Mouse (Mus musculus): ENCODE measurements at regions not wholly inside any gene's neighbourhood (a gene's known extent, or its start where the extent isn't known, plus 50 kb on each side); places are given as distances from the start of the nearest gene placed in this dataset.
"Not testable (repeated sequence)": the region's sequence is repeated elsewhere in the genome, so short reads cannot be mapped to it uniquely, and the experiment has no call there.

DNA sequence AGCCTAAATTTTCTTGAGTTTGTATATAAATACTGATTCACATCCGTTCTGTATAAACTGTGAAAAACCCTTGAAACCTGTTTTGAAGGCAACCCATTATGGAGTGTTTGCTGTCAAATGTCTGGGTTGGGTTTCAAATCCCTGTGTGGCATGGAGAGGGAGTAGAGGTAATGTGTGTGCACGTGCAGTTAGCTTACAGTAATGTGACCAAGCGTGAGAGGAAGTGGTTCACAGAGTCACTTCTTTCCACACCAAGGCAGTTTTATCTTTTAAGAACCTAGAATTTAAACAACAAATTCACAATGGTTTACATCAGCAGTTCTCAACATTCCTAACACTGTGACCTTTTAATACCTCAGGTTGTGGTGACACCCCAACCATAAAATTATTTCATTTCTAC is 464.1 kb upstream of the Acvr2a start:
- no peak for DNase-seq (ENCODE audit: low spot score)
- H3K4me1 ChIP-seq (replicated peaks; ENCODE audit: control insufficient read depth, insufficient read depth, low read length), result peaks cover 6% of the 10 kb centered on the region; the same call in 1 of the 2 replicates
- no peak for ATAC-seq (replicated peaks; ENCODE audit: low FRiP score, low TSS enrichment, low read depth)
- H3K27ac ChIP-seq (ENCODE audit: low read depth), result no peak overlapping the region
- no peak overlapping the region for H3K4me3 ChIP-seq (ENCODE audit: low read depth, low read length)
- no peaks in the 10 kb centered on the region for H3K27me3 ChIP-seq (replicated peaks; ENCODE audit: control insufficient read depth, insufficient read depth, low read length)
- 62% methylated on average over 3 of the region's 3 CpGs for WGBS
- no peak overlapping the region for H3K4me2 ChIP-seq (ENCODE audit: low read length)
- H3K36me3 ChIP-seq (ENCODE audit: control insufficient read depth, insufficient read depth, low read length), result no peaks in the 10 kb centered on the region
- 0 out of 2 replicates have a peak, but pooled peaks cover 3% of the 10 kb centered on the region for H3K9me3 ChIP-seq (ENCODE audit: control insufficient read depth, low read length)
- H3K9ac ChIP-seq (ENCODE audit: low read length), result no peak overlapping the region

DNA sequence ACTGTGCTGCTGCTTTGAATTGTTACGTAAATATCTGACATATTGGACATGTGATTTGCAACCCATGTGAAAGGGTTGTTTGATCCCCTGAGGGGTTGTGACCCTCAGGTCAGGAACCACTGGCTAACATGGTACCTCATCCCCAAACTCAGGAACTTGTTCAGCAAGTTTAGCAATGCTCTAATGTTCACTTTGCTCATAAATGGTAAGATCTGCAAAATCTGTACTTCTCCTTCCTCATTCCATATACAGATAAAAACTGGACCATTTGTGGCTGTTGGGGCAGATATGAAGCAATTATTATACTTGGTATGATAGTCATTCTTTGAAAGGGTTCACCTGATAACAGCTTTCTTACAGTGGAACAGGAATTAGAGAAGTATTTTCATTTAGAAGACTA is 463.7 kb upstream of the Acvr2a start:
- DNase-seq (ENCODE audit: low spot score), result no peak

GRCm38 (mm10) chr2:48371572-48371971 is 442.3 kb upstream of the Acvr2a start:
- H3K4me3 ChIP-seq (ENCODE audit: low read depth, low read length); ATAC-seq (replicated peaks; ENCODE audit: low FRiP score, low TSS enrichment, low read depth); H3K27me3 ChIP-seq (replicated peaks; ENCODE audit: control insufficient read depth, insufficient read depth, low read length); H3K36me3 ChIP-seq (ENCODE audit: control insufficient read depth, insufficient read depth, low read length); H3K27ac ChIP-seq (ENCODE audit: low read depth); H3K4me1 ChIP-seq (replicated peaks; ENCODE audit: control insufficient read depth, insufficient read depth, low read length); DNase-seq (ENCODE audit: low spot score); H3K4me2 ChIP-seq (ENCODE audit: low read length); H3K9me3 ChIP-seq (ENCODE audit: control insufficient read depth, low read length); H3K9ac ChIP-seq (ENCODE audit: low read length): not testable (repeated sequence)
- WGBS, result 81% methylated on average over 4 of the region's 4 CpGs

More for the DNA sequence above, 463.7 kb upstream of the Acvr2a start:
- Histone ChIP-seq H3K27me3 (replicated peaks; ENCODE audit: control insufficient read depth, insufficient read depth, low read length) (no peaks in the 10 kb centered on the region), H3K4me3 (ENCODE audit: low read depth, low read length) (no peak overlapping the region), H3K4me2 (ENCODE audit: low read length) (no peak overlapping the region), H3K4me1 (replicated peaks; ENCODE audit: control insufficient read depth, insufficient read depth, low read length) (peaks cover 6% of the 10 kb centered on the region; the same call in 1 of the 2 replicates), H3K9ac (ENCODE audit: low read length) (no peak overlapping the region), H3K27ac (ENCODE audit: low read depth) (no peak overlapping the region), H3K36me3 (ENCODE audit: control insufficient read depth, insufficient read depth, low read length) (no peaks in the 10 kb centered on the region), H3K9me3 (ENCODE audit: control insufficient read depth, low read length) (0 out of 2 replicates have a peak, but pooled peaks cover 3% of the 10 kb centered on the region)
- WGBS, result 72% methylated on average over 1 of the region's 1 CpGs
- ATAC-seq (replicated peaks; ENCODE audit: low FRiP score, low TSS enrichment, low read depth), result no peak

DNA sequence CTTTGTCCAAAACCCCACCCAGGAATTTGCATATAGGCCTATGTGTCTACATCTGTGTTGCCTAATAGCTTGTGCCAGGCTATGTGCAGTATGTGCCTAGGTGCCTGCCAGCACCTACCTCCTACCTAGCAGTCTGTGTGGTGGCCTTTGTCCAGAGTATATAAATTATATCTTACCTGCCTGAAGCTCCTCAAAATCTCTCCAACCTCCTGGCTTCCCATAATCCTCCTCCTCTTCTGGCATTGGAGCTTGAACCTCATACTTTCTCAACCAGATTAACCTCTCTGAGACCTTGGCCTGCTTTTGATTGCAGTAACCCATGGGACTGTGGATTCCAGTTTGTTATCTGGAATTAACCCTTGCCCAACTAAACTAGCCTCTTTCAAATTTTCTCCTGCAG is 440.8 kb upstream of the Acvr2a start:
- H3K27ac ChIP-seq (ENCODE audit: low read depth), result no peak overlapping the region
- ATAC-seq (replicated peaks; ENCODE audit: low FRiP score, low TSS enrichment, low read depth) (no peak), DNase-seq (ENCODE audit: low spot score) (no peak)
- no peaks in the 10 kb centered on the region for H3K9me3 ChIP-seq (ENCODE audit: control insufficient read depth, low read length)
- H3K4me2 ChIP-seq (ENCODE audit: low read length), result no peak overlapping the region
- H3K4me3 ChIP-seq (ENCODE audit: low read depth, low read length), result no peak overlapping the region
- no peaks in the 10 kb centered on the region for H3K4me1 ChIP-seq (replicated peaks; ENCODE audit: control insufficient read depth, insufficient read depth, low read length)
- H3K27me3 ChIP-seq (replicated peaks; ENCODE audit: control insufficient read depth, insufficient read depth, low read length), result no peaks in the 10 kb centered on the region
- no peaks in the 10 kb centered on the region for H3K36me3 ChIP-seq (ENCODE audit: control insufficient read depth, insufficient read depth, low read length)
- no peak overlapping the region for H3K9ac ChIP-seq (ENCODE audit: low read length)

- H3K4me3 ChIP-seq (ENCODE audit: low read depth, low read length), result no peak overlapping the region
- no peaks in the 10 kb centered on the region for H3K9me3 ChIP-seq (ENCODE audit: control insufficient read depth, low read length)
- 0 out of 2 replicates have a peak, but pooled peaks cover 6% of the 10 kb centered on the region for H3K4me1 ChIP-seq (replicated peaks; ENCODE audit: control insufficient read depth, insufficient read depth, low read length)
- H3K27me3 ChIP-seq (replicated peaks; ENCODE audit: control insufficient read depth, insufficient read depth, low read length), result no peaks in the 10 kb centered on the region
- ATAC-seq (replicated peaks; ENCODE audit: low FRiP score, low TSS enrichment, low read depth) (no peak), DNase-seq (ENCODE audit: low spot score) (no peak)
- H3K4me2 ChIP-seq (ENCODE audit: low read length), result no peak overlapping the region
- H3K9ac ChIP-seq (ENCODE audit: low read length), result no peak overlapping the region
- H3K36me3 ChIP-seq (ENCODE audit: control insufficient read depth, insufficient read depth, low read length), result no peaks in the 10 kb centered on the region
- WGBS, result 64% methylated on average over 4 of the region's 4 CpGs
- H3K27ac ChIP-seq (ENCODE audit: low read depth), result no peak overlapping the region
Measured at GRCm38 (mm10) chr2:48374302-48374701, 439.6 kb upstream of the Acvr2a start.

GRCm38 (mm10) chr2:48378160-48378559 is 435.7 kb upstream of the Acvr2a start:
- no peak overlapping the region for H3K27ac ChIP-seq (ENCODE audit: low read depth)

DNA sequence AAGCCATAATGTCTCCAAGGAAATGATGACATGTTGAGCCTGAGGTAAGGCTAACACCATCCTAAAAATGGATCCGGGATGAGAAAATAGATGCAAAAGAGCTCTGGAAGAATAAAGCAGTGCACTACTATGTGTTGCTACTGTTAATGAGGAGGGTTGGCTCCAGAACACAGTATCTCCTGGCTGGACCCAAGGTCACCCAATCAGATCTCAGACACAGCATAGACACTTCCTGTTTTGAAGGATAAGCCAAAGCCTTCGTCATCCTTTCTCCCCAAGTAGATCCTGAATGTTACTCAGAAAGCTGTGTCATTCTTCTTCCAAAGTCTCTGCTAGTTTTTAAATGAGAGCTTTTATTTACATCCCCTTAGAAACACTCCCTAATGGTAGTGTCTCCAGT is 435.2 kb upstream of the Acvr2a start:
- H3K4me3 ChIP-seq (ENCODE audit: low read depth, low read length), result no peak overlapping the region
- 0 out of 2 replicates have a peak, but pooled peaks cover 9% of the 10 kb centered on the region for H3K4me1 ChIP-seq (replicated peaks; ENCODE audit: control insufficient read depth, insufficient read depth, low read length)
- ATAC-seq (replicated peaks; ENCODE audit: low FRiP score, low TSS enrichment, low read depth) (no peak), DNase-seq (ENCODE audit: low spot score) (no peak)
- H3K4me2 ChIP-seq (ENCODE audit: low read length), result no peak overlapping the region
- whole genome bisulfite sequencing, result 79% methylated on average over 2 of the region's 2 CpGs
- no peak overlapping the region for H3K9ac ChIP-seq (ENCODE audit: low read length)
- H3K27me3 ChIP-seq (replicated peaks; ENCODE audit: control insufficient read depth, insufficient read depth, low read length), result no peaks in the 10 kb centered on the region
- H3K9me3 ChIP-seq (ENCODE audit: control insufficient read depth, low read length), result no peaks in the 10 kb centered on the region
- no peak overlapping the region for H3K27ac ChIP-seq (ENCODE audit: low read depth)
- no peaks in the 10 kb centered on the region for H3K36me3 ChIP-seq (ENCODE audit: control insufficient read depth, insufficient read depth, low read length)

More at GRCm38 (mm10) chr2:48378160-48378559, 435.7 kb upstream of the Acvr2a start:
- ATAC-seq (replicated peaks; ENCODE audit: low FRiP score, low TSS enrichment, low read depth), result no peak
- Histone ChIP-seq H3K9ac (ENCODE audit: low read length) (no peak overlapping the region), H3K4me3 (ENCODE audit: low read depth, low read length) (no peak overlapping the region), H3K4me2 (ENCODE audit: low read length) (no peak overlapping the region), H3K9me3 (ENCODE audit: control insufficient read depth, low read length) (no peaks in the 10 kb centered on the region), H3K36me3 (ENCODE audit: control insufficient read depth, insufficient read depth, low read length) (no peaks in the 10 kb centered on the region), H3K27me3 (replicated peaks; ENCODE audit: control insufficient read depth, insufficient read depth, low read length) (no peaks in the 10 kb centered on the region), H3K4me1 (replicated peaks; ENCODE audit: control insufficient read depth, insufficient read depth, low read length) (0 out of 2 replicates have a peak, but pooled peaks cover 9% of the 10 kb centered on the region)
- no peak for DNase-seq (ENCODE audit: low spot score)
- 35% methylated on average over 1 of the region's 1 CpGs for WGBS

- DNase-seq (ENCODE audit: low spot score) (no peak), ATAC-seq (replicated peaks; ENCODE audit: low FRiP score, low TSS enrichment, low read depth) (no peak)
- no peaks in the 10 kb centered on the region for H3K27me3 ChIP-seq (replicated peaks; ENCODE audit: control insufficient read depth, insufficient read depth, low read length)
- WGBS, result 46% methylated on average over 5 of the region's 5 CpGs
- H3K36me3 ChIP-seq (ENCODE audit: control insufficient read depth, insufficient read depth, low read length), result no peaks in the 10 kb centered on the region
- no peaks in the 10 kb centered on the region for H3K9me3 ChIP-seq (ENCODE audit: control insufficient read depth, low read length)
- no peak overlapping the region for H3K9ac ChIP-seq (ENCODE audit: low read length)
- H3K4me2 ChIP-seq (ENCODE audit: low read length), result no peak overlapping the region
- H3K4me3 ChIP-seq (ENCODE audit: low read depth, low read length), result no peak overlapping the region
- H3K27ac ChIP-seq (ENCODE audit: low read depth), result no peak overlapping the region
- H3K4me1 ChIP-seq (replicated peaks; ENCODE audit: control insufficient read depth, insufficient read depth, low read length), result 0 out of 2 replicates have a peak, but pooled peaks cover 9% of the 10 kb centered on the region
Measured at GRCm38 (mm10) chr2:48380140-48380539, 433.8 kb upstream of the Acvr2a start.

DNA sequence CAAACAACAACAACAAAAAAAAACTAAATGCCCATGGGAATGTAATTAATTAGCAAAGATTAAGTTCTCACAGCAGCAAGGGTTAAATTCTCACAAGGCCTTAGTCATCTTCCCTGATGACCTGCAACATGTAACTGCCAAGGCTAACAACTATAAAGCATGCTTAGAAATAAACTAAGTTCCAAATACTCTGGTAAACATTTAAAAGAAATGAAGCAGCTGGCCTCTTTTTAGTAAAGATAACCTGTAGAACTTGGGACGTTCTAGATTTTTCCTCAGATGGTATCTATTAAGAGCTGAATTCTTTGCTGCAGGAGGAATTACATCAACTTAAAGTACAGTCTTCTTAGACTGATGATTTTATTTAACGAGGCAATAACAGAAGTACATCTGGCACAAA is 433.1 kb upstream of the Acvr2a start:
- no peaks in the 10 kb centered on the region for H3K9me3 ChIP-seq (ENCODE audit: control insufficient read depth, low read length)
- H3K27me3 ChIP-seq (replicated peaks; ENCODE audit: control insufficient read depth, insufficient read depth, low read length), result no peaks in the 10 kb centered on the region
- no peak overlapping the region for H3K4me3 ChIP-seq (ENCODE audit: low read depth, low read length)
- 32% methylated on average over 2 of the region's 2 CpGs for WGBS
- ATAC-seq (replicated peaks; ENCODE audit: low FRiP score, low TSS enrichment, low read depth), result no peak
- H3K4me1 ChIP-seq (replicated peaks; ENCODE audit: control insufficient read depth, insufficient read depth, low read length), result 0 out of 2 replicates have a peak, but pooled peaks cover 9% of the 10 kb centered on the region
- H3K36me3 ChIP-seq (ENCODE audit: control insufficient read depth, insufficient read depth, low read length), result no peaks in the 10 kb centered on the region
- H3K4me2 ChIP-seq (ENCODE audit: low read length), result no peak overlapping the region
- no peak overlapping the region for H3K9ac ChIP-seq (ENCODE audit: low read length)
- no peak for DNase-seq (ENCODE audit: low spot score)
- no peak overlapping the region for H3K27ac ChIP-seq (ENCODE audit: low read depth)

Measured in intestine, embryonic 14.5 days (tissue).